Comparison of ENCODE assay signal across 1 mouse cellular context in genomic region chr1:37534532-37535108, GRCm38 (mm10).
TF ChIP-seq lines count a peak whose summit lies in the region.

No protein-coding gene starts in this region.

TF ChIP-seq in CH12.LX, 34 proteins besides CTCF, POLR2A, EP300 and RAD21 (continued from another document):
- TF ChIP-seq MXI1 (IDR thresholded peaks at IDR 0.05; ENCODE audit: low read depth, low read length): 0 out of 2 replicates have a peak, but pooled peaks have one; percentile 58
- TF ChIP-seq SMC3 (IDR thresholded peaks at IDR 0.05; ENCODE audit: low read depth, low read length): no peak; the same call in none of the 2 replicates
- peak; percentile 87 for TF ChIP-seq JUND (conservative IDR thresholded peaks at IDR 0.05; ENCODE audit: low read depth, low read length)
- no peak for TF ChIP-seq HCFC1 (IDR thresholded peaks at IDR 0.05; ENCODE audit: low read depth, low read length)
- no peak for TF ChIP-seq ZKSCAN1 (IDR thresholded peaks at IDR 0.05; ENCODE audit: borderline replicate concordance, low read depth, low read length)
- peak; percentile 94 for TF ChIP-seq ETS1 (conservative IDR thresholded peaks at IDR 0.05; ENCODE audit: low read depth, low read length)
